Mouse (Mus musculus): ENCODE data around the gene Rp2.

Rp2 gene

DNA sequence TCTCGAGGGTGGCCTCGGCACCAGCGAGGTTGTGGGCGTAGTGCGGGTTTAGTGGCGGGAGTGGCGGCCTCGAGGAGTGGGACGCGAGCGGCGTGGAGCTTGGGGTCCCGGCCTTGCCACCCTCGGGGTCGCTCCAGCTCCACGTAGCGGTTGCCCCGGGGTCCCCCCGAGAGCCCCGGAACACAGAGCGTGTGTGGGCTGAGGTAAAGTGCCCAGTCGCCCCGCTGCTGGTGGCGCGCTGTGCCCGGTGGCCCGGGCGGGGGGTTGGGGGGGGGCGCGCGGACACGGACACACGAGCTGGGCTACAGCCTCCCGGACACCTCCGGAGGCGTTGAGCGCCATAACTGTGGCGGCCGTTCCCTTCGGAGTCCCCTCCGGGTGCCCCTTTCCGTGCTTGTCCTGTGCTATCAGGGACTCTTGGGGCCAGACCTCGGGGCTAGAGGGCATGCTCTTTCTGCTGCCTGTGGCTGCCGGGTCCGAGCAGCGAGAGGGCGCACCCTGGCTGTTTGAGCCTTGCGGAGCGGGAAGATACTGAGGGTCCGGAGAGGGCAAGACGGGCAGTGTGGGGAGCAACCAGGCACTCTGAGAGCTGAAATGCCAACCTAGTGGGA is 61.7 kb downstream of the Rp2 start:
- peak; percentile 29 to 34 for DNase-seq

Data from B cell, adult 2 months (primary cell).